Comparison of ENCODE assay signal across 8 mouse cellular contexts in genomic region chr3:104512424-104512748, GRCm38 (mm10). TPM values are rescaled to one million over a fixed set of nuclear protein-coding genes. Genes with fewer than 3 reads are reported as not detected.
DNase-seq lines count a peak whose midpoint lies in the region; ATAC-seq and TF ChIP-seq lines count a peak whose summit lies in the region.

No protein-coding gene starts in this region.

- H3K4me3 ChIP-seq in left cerebral cortex, adult 2 months, result peak overlapping the region; percentile 87
- peak overlapping the region; percentile 93 for H3K4me3 ChIP-seq in embryonic facial prominence, embryonic 13.5 days
- H3K4me3 ChIP-seq in intestine, embryonic 15.5 days (replicated peaks), result peak overlapping the region; percentile 80
- H3K4me3 ChIP-seq in neural tube, embryonic 12.5 days, result peak overlapping the region; percentile 89

- DNase-seq in left cerebral cortex, adult 2 months (ENCODE audit: extremely low spot score in 1 of 2, low spot score in 2 of 2), result no peak
- DNase-seq in left cerebral cortex, adult 9 months (ENCODE audit: low spot score in 2 of 2), result no peak
- no peak for DNase-seq in gastrocnemius, postnatal 10 days
- no peak for DNase-seq in retina, embryonic 14.5 days (ENCODE audit: low spot score)
- DNase-seq in left cerebral cortex, adult 11 months (ENCODE audit: low spot score), result no peak

- H3K27me3 ChIP-seq in embryonic facial prominence, embryonic 13.5 days, result no peaks in the 10 kb centered on the region
- H3K27me3 ChIP-seq in intestine, embryonic 15.5 days (replicated peaks), result no peaks in the 10 kb centered on the region
- no peaks in the 10 kb centered on the region for H3K27me3 ChIP-seq in neural tube, embryonic 12.5 days (replicated peaks)

- H3K9ac ChIP-seq in embryonic facial prominence, embryonic 13.5 days, result peak overlapping the region; percentile 65
- H3K9ac ChIP-seq in intestine, embryonic 15.5 days, result peak overlapping the region; percentile 82
- H3K9ac ChIP-seq in neural tube, embryonic 12.5 days, result peak overlapping the region; percentile 58

- no peaks in the 10 kb centered on the region for H3K9me3 ChIP-seq in embryonic facial prominence, embryonic 13.5 days
- no peaks in the 10 kb centered on the region for H3K9me3 ChIP-seq in intestine, embryonic 15.5 days
- no peaks in the 10 kb centered on the region for H3K9me3 ChIP-seq in neural tube, embryonic 12.5 days

- no peak for ATAC-seq in embryonic facial prominence, embryonic 13.5 days (ENCODE audit: insufficient number of reproducible peaks, insufficient read depth, low FRiP score, low TSS enrichment, low read depth)
- no peak for ATAC-seq in intestine, embryonic 15.5 days
- no peak for ATAC-seq in neural tube, embryonic 12.5 days (ENCODE audit: low FRiP score, low read depth)

- no peaks in the 10 kb centered on the region for H3K36me3 ChIP-seq in embryonic facial prominence, embryonic 13.5 days
- no peaks in the 10 kb centered on the region for H3K36me3 ChIP-seq in intestine, embryonic 15.5 days
- H3K36me3 ChIP-seq in neural tube, embryonic 12.5 days, result no peaks in the 10 kb centered on the region

- no peak for TF ChIP-seq CTCF in left cerebral cortex, adult 2 months (IDR thresholded peaks at IDR 0.05)

- 18% methylated on average over 5 of the region's 5 CpGs for WGBS in embryonic facial prominence, embryonic 13.5 days
- WGBS in intestine, embryonic 15.5 days, result 23% methylated on average over 5 of the region's 5 CpGs
- WGBS in neural tube, embryonic 12.5 days, result 25% methylated on average over 5 of the region's 5 CpGs

- intact Hi-C loops in left cerebral cortex, adult 2 months (cut with DNase I), result loop anchor here (1.0 to 5.0 kb wide), 4 partner anchors 85 to 170 kb away; no protein-coding TSS in a partner anchor

- peak overlapping the region; percentile 66 for H3K4me2 ChIP-seq in embryonic facial prominence, embryonic 13.5 days
- H3K4me2 ChIP-seq in intestine, embryonic 15.5 days (replicated peaks), result peak overlapping the region; percentile 69
- H3K4me2 ChIP-seq in neural tube, embryonic 12.5 days (replicated peaks), result peak overlapping the region; percentile 70

- H3K27ac ChIP-seq in left cerebral cortex, adult 2 months, result peak overlapping the region; percentile 91
- peak overlapping the region; percentile 79 for H3K27ac ChIP-seq in embryonic facial prominence, embryonic 13.5 days
- peak overlapping the region; percentile 91 for H3K27ac ChIP-seq in intestine, embryonic 15.5 days
- no peak overlapping the region for H3K27ac ChIP-seq in neural tube, embryonic 12.5 days

- peaks cover 20% of the 10 kb centered on the region; the same call in 1 of the 2 replicates for H3K4me1 ChIP-seq in embryonic facial prominence, embryonic 13.5 days
- H3K4me1 ChIP-seq in intestine, embryonic 15.5 days (replicated peaks), result no peaks in the 10 kb centered on the region
- 0 out of 2 replicates have a peak, but pooled peaks cover 4% of the 10 kb centered on the region for H3K4me1 ChIP-seq in neural tube, embryonic 12.5 days

RNA-seq across cellular contexts. Expression of gene Lrig2, which starts 0.7 kb away (rescaled TPM):
- total RNA-seq in left cerebral cortex, adult 2 months (2021), result 10 to 100 TPM; 29.3 to 31.6 TPM
- 21.1 and 25.4 TPM in 2 replicates for polyA plus RNA-seq in embryonic facial prominence, embryonic 13.5 days (2015; fragmentation: Nextera tagmentation; extraction: Ambion mirVana)
- 11.2 and 13.3 TPM in 2 replicates for polyA plus RNA-seq in intestine, embryonic 15.5 days (2015; fragmentation: Nextera tagmentation; extraction: Ambion mirVana)
- polyA plus RNA-seq in neural tube, embryonic 12.5 days (2016; fragmentation: Nextera tagmentation; extraction: Ambion mirVana), result 30.9 and 33.1 TPM in 2 replicates
- total RNA-seq in gastrocnemius, postnatal 10 days (2021), result 10 to 100 TPM; 10.1 to 16.4 TPM
